Mouse (Mus musculus): ENCODE measurements around the gene Rpe65.

The Rpe65 gene

DNA sequence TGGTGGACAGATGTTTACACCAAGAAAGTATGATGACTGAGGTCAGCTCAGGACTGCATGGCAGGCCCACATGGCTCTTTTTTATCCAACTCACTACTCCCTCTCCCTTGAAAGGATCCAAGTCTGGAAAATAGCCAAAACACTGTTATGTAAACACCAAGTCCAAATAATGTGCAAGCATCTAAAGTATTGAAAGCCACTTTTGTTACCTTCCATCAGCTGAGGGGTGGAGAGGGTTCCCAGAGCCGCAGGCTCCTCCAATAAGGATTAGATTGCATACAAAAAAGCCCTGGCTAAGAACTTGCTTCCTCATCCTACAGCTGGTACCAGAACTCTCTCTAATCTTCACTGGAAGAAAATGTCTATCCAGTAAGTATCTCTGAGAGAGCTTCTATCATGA is at the start of gene Rpe65:
Gene Rpe65 (plus strand): TSS at position 301 of the 400 bp plus-strand sequence.
- no peak within 1 kb of the TSS for H3K4me3 ChIP-seq (replicated peaks; ENCODE audit: low read length)
- no peaks in the 10 kb centered on the region for H3K27me3 ChIP-seq (ENCODE audit: insufficient read depth, low read length)
- no peaks in the 10 kb centered on the region for H3K36me3 ChIP-seq (ENCODE audit: insufficient read depth, low read length)
- no peaks in the 10 kb centered on the region for H3K4me1 ChIP-seq (replicated peaks; ENCODE audit: low read depth, low read length)
- TF ChIP-seq CTCF (conservative IDR thresholded peaks at IDR 0.05; ENCODE audit: low read length) (no peak), NANOG (IDR thresholded peaks at IDR 0.05; ENCODE audit: borderline replicate concordance, low read length) (no peak), POU5F1 (IDR thresholded peaks at IDR 0.05; ENCODE audit: borderline replicate concordance, low read length) (no peak)
- no peaks in the 10 kb centered on the region for H3K9me3 ChIP-seq (ENCODE audit: low read length)

DNA sequence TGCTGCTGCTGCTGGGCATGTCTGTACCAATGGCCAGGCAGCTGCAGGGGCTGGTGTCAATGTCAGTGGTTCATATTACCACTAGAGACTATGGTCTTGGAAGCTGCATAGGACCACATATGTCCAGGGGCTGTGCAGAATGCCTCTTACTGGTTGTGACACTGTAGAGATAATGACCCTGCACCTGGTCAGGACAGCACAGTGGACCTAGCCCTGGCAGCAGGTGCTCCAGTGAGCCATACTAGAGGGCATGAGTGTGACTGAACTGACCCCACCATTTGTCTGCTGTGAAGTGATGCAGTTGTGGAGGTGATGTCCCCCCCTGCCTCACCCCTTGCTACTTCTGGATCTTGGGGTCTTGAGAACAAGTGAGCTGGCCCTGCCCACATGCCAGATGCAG is 48.8 kb upstream of the Rpe65 start:
- Histone ChIP-seq H3K4me3 (replicated peaks; ENCODE audit: low read length) (no peak overlapping the region), H3K4me1 (replicated peaks; ENCODE audit: low read depth, low read length) (no peaks in the 10 kb centered on the region), H3K27me3 (ENCODE audit: insufficient read depth, low read length) (no peaks in the 10 kb centered on the region), H3K36me3 (ENCODE audit: insufficient read depth, low read length) (no peaks in the 10 kb centered on the region), H3K9me3 (ENCODE audit: low read length) (no peaks in the 10 kb centered on the region)
- no peak for TF ChIP-seq NANOG (IDR thresholded peaks at IDR 0.05; ENCODE audit: borderline replicate concordance, low read length)
- no peak for TF ChIP-seq CTCF (conservative IDR thresholded peaks at IDR 0.05; ENCODE audit: low read length)
- no peak for TF ChIP-seq POU5F1 (IDR thresholded peaks at IDR 0.05; ENCODE audit: borderline replicate concordance, low read length)

- H3K27me3 ChIP-seq (ENCODE audit: insufficient read depth, low read length): no peaks in the 10 kb centered on the region
- no peak overlapping the region for H3K4me3 ChIP-seq (replicated peaks; ENCODE audit: low read length)
- no peaks in the 10 kb centered on the region for H3K36me3 ChIP-seq (ENCODE audit: insufficient read depth, low read length)
- TF ChIP-seq POU5F1 (IDR thresholded peaks at IDR 0.05; ENCODE audit: borderline replicate concordance, low read length) (no peak), NANOG (IDR thresholded peaks at IDR 0.05; ENCODE audit: borderline replicate concordance, low read length) (peak; percentile 53; the same call in 1 of the 2 replicates), CTCF (conservative IDR thresholded peaks at IDR 0.05; ENCODE audit: low read length) (no peak)
- peaks cover 27% of the 10 kb centered on the region for H3K9me3 ChIP-seq (ENCODE audit: low read length)
- H3K4me1 ChIP-seq (replicated peaks; ENCODE audit: low read depth, low read length): 0 out of 2 replicates have a peak, but pooled peaks cover 3% of the 10 kb centered on the region
Observed at GRCm38 (mm10) chr3:159614977-159615376, 16.0 kb downstream of the Rpe65 start.

DNA sequence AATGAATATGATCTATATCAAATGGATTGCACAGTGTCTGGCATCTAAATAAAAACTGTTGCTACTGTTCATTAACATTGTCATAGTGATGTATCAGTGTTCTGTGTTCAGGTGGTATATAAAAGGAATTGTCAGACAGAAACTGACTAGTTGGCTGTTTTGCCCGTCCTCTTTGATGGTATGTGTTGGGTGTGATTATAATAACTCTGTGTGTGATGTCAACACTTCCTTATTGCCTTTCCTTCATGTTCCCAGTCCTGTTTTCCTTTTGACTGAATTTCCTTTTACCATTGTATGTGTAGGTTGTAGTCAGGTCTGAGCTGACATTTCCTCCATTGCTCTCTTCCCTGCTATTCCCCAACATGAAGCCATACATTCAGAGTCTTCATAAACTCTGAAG is 22.1 kb downstream of the Rpe65 start:
- TF ChIP-seq NANOG (IDR thresholded peaks at IDR 0.05; ENCODE audit: borderline replicate concordance, low read length): no peak
- no peak for TF ChIP-seq CTCF (conservative IDR thresholded peaks at IDR 0.05; ENCODE audit: low read length)
- no peak for TF ChIP-seq POU5F1 (IDR thresholded peaks at IDR 0.05; ENCODE audit: borderline replicate concordance, low read length)
- H3K9me3 ChIP-seq (ENCODE audit: low read length): no peaks in the 10 kb centered on the region

GRCm38 (mm10) chr3:159624010-159624409 is 25.0 kb downstream of the Rpe65 start:
- Histone ChIP-seq H3K27me3 (ENCODE audit: insufficient read depth, low read length) (no peaks in the 10 kb centered on the region), H3K36me3 (ENCODE audit: insufficient read depth, low read length) (no peaks in the 10 kb centered on the region), H3K9me3 (ENCODE audit: low read length) (no peaks in the 10 kb centered on the region), H3K4me3 (replicated peaks; ENCODE audit: low read length) (no peak overlapping the region), H3K4me1 (replicated peaks; ENCODE audit: low read depth, low read length) (no peaks in the 10 kb centered on the region)
- TF ChIP-seq CTCF (conservative IDR thresholded peaks at IDR 0.05; ENCODE audit: low read length): no peak
- TF ChIP-seq NANOG (IDR thresholded peaks at IDR 0.05; ENCODE audit: borderline replicate concordance, low read length): no peak
- TF ChIP-seq POU5F1 (IDR thresholded peaks at IDR 0.05; ENCODE audit: borderline replicate concordance, low read length): no peak

More for the DNA sequence above, 22.1 kb downstream of the Rpe65 start:
- Histone ChIP-seq H3K36me3 (ENCODE audit: insufficient read depth, low read length) (no peaks in the 10 kb centered on the region), H3K4me1 (replicated peaks; ENCODE audit: low read depth, low read length) (no peaks in the 10 kb centered on the region), H3K4me3 (replicated peaks; ENCODE audit: low read length) (no peak overlapping the region), H3K27me3 (ENCODE audit: insufficient read depth, low read length) (no peaks in the 10 kb centered on the region)

DNA sequence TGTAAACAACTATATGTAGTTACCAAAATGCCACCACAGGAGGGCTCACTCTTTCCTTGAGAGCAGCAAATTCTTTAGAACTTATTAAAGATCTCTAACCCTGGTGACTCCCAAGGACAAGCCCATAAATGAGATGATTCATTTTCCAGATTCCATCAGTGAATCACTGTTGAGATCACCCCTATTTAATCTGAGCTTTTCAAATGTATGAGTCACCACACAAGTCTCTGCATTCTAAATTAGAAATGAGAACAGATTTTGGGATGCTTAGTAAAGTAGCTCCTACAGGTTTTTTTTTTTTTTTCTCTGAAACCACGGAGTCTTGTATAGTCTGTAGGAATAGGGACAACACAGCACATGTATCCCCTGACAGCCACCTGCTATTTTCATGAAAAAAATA is 61.8 kb downstream of the Rpe65 start:
- no peak for TF ChIP-seq CTCF (conservative IDR thresholded peaks at IDR 0.05; ENCODE audit: low read length)
- no peak for TF ChIP-seq NANOG (IDR thresholded peaks at IDR 0.05; ENCODE audit: borderline replicate concordance, low read length)
- no peak for TF ChIP-seq POU5F1 (IDR thresholded peaks at IDR 0.05; ENCODE audit: borderline replicate concordance, low read length)
- Histone ChIP-seq H3K4me1 (replicated peaks; ENCODE audit: low read depth, low read length) (no peaks in the 10 kb centered on the region), H3K27me3 (ENCODE audit: insufficient read depth, low read length) (no peaks in the 10 kb centered on the region), H3K9me3 (ENCODE audit: low read length) (no peaks in the 10 kb centered on the region), H3K36me3 (ENCODE audit: insufficient read depth, low read length) (no peaks in the 10 kb centered on the region), H3K4me3 (replicated peaks; ENCODE audit: low read length) (no peak overlapping the region)

GRCm38 (mm10) chr3:159663333-159663732 is 64.4 kb downstream of the Rpe65 start:
- no peaks in the 10 kb centered on the region for H3K4me1 ChIP-seq (replicated peaks; ENCODE audit: low read depth, low read length)

More at GRCm38 (mm10) chr3:159663333-159663732, 64.4 kb downstream of the Rpe65 start:
- H3K9me3 ChIP-seq (ENCODE audit: low read length): no peaks in the 10 kb centered on the region
- no peaks in the 10 kb centered on the region for H3K27me3 ChIP-seq (ENCODE audit: insufficient read depth, low read length)
- no peaks in the 10 kb centered on the region for H3K36me3 ChIP-seq (ENCODE audit: insufficient read depth, low read length)
- H3K4me3 ChIP-seq (replicated peaks; ENCODE audit: low read length): no peak overlapping the region
- TF ChIP-seq NANOG (IDR thresholded peaks at IDR 0.05; ENCODE audit: borderline replicate concordance, low read length) (no peak), POU5F1 (IDR thresholded peaks at IDR 0.05; ENCODE audit: borderline replicate concordance, low read length) (no peak), CTCF (conservative IDR thresholded peaks at IDR 0.05; ENCODE audit: low read length) (no peak)

Data from E14TG2a.4 (cell line).